Mouse (Mus musculus) 3T3-L1 (cell line): ENCODE data around the gene Tshz3.

Experiments
- DNase-seq: peaks from one replicate; pipeline ENCODE4 v3.0.0-alpha.2; 2015; ENCODE audit warnings: low read depth, low spot score

The Tshz3 gene

GRCm38 (mm10) chr7:36786713-36787421, 88.9 kb downstream of the Tshz3 start:
- no peak for DNase-seq

DNA sequence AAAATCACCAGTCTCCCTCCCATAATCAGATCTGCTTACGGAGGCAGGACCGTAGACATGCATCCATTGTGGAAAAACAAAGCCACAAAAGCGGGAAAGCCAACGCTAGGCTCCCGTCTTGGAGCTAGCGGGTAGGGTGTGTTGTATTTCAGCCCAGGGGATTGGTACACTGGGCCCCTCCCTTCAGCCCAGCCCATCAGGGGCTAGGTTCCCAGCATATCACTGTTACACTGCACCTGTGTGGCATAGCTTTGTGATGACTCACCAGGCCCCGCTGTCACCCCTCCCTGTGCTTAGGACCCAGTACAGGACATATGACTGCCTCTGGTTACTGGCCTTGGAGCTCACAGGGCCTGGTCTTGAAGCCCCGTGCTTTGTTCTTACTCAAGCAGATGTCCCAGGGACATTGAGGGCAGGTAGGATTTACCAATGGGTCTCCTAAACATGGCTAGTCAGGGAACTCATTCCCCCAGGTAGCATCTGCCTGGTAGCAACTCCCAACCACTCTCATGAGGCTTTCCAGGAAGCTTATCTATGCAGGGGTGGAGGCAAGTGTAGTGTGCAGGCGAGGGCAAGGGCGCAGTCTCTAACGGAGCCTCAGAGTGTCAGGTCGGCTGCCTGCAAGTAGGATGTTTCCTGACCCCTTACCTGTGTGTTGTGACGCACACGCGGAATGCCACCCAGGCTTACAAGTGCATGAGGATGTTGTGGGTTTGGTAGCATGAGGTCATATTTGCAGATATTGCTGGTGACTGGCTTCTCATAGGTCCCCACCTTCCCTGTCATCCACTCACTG, 98.7 kb downstream of the Tshz3 start:
- DNase-seq: no peak
